Mouse (Mus musculus) retina, embryonic 14.5 days (tissue): Measurements from ENCODE around the gene Aim2.
A peak's percentile ranks its signal among the peaks of the same experiment; 100 is the strongest.
"Not testable (repeated sequence)": the region's sequence is repeated elsewhere in the genome, so short reads cannot be mapped to it uniquely, and the experiment has no call there.

Experiments
- DNase-seq: peaks from one replicate; pipeline ENCODE4 v3.0.0-alpha.2; 2015; ENCODE audit warnings: low spot score

Gene Aim2

DNA sequence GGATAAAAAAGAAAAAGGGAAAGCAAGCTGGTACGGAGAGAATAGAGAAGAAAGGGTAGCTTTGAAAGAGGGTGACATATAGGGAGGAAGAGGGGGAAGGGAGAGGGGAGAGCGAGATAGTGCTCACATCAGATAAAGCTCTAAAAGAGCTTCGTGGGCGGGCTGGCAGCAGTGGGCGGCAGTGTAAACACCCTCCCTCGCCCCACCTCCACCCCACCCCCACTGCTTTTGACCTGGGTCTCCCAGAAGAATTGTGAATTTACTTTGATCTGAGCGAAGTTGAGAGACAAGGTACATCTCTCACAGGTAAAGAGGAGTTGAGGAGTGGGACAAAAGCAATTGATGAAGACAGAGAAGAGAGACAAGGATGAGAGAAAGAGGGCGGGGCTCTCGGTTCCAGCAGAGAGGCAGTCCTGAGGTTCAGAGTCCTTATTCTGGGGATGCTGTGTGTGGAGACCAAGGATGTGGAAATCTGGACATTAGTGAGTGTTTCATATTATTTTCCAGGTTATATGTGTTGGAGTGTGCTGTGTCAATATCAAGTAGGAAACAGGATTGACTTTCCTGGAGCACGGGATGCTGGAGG is at the start of gene Aim2:
TSS of gene Aim2 (plus strand) at position 508 of the 586 bp plus-strand sequence.
- peak; percentile 28 for DNase-seq

DNA sequence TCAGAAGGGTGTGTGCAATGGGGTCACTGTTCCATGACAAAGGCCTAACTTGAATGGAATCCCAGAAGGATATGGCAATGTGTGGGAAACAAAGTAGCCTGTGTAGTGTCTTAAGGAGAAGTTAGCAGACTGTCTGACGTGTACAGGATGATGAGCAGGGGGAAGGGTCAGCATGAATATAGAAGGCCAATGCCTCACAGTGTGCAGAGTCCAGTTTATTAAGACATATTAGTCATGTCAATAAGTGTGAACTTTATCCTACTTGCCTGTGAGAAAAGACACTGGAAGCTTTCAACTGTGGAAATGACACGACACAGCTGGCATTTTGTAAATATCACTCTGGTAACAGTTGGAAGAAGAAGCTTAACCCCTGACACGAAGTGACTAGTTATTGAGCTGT is 47.9 kb upstream of the Aim2 start:
- DNase-seq = not testable (repeated sequence)

DNA sequence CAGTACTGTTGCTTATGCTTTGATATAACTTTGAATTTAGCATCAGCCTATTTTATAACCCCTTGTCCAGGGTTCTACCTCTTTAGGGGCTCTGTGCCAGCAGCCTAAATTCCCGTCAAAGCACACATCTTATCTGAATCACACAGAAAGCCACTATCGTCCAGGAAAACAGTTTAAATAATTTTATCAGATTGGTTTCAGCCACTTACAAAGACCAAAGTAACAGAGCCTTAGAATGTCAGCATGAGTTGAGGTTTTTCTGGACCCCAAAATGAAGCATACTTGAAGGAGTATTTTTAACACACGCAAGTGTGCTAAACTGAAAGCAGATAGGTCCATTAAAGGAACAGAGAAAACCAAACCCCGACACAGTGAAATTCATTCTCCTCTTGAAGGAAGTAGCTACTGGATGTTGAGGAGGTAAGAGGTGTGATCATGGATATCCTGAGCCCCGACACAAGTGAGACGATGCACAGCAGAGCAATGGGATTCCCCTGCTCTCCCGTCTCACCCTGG is 37.1 kb upstream of the Aim2 start:
- not testable (repeated sequence) for DNase-seq

DNA sequence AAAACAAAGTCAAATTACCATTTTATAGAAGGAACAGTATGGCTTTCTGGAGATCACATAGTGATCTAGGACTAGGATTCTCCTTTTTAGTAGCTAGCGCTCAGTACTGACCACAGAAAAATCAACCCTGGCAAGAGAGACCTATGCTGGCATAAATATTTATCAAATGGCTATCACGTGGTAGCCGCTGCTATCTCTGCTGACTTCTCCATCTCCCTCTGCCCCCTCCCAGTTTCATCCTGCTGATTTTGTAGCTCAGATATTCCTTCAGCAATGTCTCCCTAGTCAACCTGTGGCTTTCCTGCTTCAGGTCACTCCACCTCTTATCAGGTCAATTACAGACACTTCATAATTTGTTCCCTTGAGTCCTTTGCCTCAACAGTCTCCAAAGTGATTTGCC is 35.0 kb upstream of the Aim2 start:
- no peak for DNase-seq

DNA sequence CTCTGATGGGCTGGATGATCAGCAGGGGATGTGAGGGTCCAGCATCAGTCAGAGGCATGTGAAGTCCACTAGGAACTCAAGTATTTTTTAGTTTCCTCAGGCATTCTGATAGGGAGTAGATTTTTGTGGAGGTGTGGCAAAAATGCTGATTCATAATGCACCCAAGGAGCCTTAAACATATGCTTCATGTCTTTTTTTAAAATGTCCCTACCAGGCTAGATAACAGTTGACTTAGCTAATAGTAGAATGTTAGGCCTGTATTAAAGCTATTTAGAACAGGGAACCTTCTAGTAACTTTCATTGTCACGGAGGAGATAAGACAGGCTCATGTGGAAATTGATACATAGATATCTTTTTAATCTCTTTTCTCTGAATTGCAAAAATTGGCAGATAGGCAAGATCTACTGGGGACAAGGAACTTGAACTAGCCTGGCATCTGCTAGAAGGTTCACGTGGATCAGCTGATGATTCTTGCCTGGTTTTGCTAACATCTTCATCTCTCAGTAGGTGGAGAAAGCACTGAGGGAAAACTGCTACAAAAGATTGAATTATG is 32.7 kb upstream of the Aim2 start:
- no peak for DNase-seq

DNA sequence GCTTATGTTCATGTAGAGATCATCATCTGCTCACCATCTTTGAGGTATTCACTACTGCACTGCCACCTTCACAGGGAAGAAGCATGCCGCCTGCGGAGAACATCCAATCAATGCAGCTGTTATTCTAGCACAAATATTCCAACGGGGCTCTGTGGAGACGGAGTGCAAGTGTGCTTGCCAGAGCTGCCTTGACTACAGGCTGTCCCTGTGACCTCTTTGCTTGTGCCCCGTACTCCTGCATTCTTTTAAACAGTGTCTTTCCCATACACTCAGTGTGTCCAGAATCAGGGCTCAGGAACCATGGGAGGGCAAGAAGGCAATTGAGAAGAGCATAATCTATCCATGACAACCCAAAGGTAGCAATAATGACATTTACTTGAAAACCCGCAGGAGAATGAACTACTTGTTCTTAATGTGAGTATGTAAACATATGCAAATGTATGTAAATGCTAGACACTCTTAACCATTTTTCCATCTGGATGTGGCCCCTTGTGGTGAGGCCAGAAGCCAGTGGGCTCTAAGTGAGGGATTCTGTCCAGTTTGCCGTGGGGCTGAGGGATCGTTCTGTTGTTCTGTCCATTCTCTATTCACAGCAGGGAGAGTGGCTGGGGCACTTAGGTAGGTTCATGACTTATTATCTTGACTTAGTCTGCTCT is 29.0 kb upstream of the Aim2 start:
- no peak for DNase-seq

DNA sequence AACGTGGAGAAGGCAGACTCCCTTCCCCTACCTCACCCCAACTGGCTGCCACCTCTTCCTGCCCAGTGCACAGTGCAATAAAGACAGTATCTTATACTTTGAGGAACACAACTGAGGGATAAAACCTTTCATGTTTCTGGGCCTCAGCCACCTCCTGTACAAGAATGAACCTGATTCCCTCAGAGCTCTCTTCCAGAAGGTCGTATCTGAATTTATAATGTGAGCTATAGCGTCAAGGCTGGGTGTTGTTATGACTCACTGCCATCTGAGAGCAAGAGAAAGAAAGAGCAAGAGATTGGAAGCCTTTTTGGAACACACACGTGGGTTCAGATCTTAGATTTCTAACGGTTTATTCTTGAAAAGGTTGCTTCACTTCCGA is 28.4 kb upstream of the Aim2 start:
- no peak for DNase-seq

DNA sequence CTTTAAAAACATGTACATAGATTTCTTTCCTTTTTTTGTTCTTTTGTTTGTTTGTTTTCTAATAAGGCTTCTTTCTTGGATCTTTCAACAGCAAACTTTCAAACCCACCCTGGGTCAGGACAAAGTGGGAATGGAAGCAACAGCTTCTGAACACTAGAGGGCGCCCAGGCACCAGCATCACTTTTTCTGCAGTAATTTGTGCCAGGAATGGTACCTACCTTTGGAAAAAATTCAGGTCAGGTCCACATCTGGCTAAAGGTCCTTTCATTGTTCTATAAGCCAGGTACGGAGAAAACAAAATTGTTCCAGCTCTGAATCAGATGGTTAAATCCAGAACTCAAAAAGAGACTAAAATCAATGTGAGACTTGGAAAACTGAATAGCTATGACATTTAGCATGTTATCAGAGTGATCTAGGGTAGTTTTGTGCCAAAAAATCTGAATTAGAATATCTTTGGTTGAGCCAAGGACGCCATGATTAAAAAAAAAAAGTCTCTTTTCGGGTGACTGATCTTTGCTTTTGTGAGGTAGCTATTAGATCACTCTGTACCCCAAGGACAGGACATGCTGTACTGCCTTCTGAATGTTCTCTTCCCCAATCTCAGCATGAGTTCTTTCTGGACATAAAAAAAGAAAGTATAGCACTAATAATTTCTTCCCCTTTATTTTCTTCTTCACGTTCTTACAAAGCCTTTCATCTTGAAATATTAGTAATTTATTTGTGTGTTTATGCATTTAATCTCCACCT is 26.7 kb upstream of the Aim2 start:
- peak; percentile 81 for DNase-seq

DNA sequence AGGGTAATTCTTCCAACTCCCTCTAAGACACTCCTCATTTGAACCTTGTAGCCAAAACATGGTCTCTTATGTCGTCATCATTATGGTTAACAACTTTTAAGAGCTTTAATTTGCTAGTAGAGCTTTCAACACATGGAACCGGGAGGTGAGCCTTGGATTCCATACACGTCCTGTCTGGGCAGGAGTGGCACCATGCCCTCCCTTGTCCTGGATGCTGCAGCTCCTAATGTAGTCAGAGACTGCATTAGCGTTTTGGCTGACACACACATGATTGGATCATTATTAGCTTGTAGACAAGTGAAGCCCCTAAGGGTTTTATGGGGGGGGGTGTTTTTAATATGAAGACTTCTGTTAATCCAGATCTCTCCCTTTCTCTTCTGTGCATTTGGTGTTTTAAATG is 25.7 kb upstream of the Aim2 start:
- DNase-seq = no peak

DNA sequence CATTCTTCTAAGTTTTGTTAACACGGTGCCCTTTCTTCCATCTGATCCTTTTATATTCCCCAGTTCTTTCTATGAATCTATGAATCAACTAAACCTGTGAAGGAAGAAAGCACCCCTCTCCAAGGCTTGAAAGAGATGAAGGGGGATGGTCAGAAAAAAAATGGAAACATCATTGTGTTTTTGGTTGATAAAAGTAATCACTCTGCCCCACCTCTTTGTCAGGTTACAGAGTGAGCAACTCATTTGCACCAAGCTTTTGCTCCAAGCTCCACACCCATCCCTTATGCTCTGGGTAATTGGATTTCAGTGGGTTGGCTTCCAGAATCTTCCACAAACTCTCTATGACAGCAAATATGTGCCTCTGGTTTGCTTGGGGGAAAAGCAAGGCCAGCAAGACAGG is 25.3 kb upstream of the Aim2 start:
- no peak for DNase-seq

DNA sequence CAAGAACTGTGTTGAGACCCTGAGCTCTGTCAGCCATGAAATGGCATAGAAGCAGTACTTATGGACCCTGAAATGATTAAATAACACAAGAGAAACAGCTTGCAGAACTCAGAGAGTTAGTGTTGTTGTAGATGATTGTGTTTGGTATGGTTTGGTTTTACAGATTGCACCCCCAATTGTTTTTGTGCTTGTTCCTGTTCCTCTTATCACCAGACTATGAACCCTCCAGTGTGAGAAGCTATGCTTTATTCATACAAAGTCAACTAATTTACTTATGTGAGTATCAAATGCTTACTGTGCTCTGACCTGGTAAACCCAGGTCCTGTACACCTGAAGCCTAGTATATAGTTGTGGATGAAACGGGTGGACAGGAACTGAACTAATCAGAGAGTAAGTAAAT is 24.1 kb upstream of the Aim2 start:
- DNase-seq = no peak

DNA sequence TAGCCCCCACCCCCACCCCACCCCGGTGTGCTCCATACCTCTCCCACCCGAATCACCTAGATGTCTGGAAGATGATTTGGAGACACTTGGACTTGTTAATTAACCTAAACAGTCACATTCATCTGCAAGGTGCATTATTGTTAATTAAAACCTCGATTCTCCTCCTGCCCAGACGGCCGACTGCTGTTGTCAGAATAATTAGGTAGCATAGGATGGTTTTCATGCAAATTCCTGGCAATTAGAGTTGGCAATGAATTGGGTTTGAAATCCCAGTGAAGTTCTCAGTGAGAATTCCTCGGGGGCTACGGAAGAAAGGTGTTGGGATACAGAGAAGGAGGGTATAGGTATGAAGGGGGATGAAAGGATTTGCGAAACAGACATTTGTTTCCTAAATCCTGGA is 22.2 kb upstream of the Aim2 start:
- DNase-seq = no peak

DNA sequence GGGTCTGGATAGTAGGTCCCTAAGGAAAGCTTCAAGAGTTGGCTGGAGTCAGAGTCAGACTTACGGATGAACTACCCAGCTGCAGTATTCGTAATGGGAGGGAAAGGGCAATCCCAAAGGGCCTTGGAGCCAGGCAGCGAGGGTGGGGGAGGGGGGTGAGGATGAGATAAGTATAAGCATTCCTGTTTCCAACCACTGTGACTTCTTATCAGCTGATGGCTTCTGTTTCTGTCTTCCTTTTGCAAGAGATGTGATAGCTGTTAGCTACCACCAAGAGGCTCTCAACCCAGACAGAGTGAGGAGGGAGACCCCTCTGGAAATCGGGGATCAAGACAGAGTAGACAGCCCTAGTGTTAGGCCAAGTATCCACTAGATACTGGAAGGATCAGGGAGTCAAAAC is 21.5 kb upstream of the Aim2 start:
- DNase-seq = no peak

DNA sequence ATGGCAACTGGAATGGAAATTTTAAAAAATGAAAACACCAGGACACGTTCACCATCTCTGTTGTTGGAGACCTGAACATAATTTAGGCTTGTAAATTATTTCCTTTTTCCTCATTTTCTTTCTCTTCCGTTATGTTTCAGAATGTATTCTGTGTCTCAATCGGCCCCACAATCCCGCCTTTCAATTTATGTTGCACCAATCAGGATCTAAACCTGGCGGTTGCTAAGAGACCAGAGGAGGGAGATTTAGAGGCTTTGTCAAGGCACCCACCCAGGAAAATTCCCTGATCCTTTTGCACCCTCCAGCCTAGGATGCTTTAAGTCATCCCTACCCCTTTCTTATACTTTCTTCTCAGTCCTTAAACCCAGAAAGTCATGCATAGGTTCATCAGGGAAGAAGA is 20.9 kb upstream of the Aim2 start:
- no peak for DNase-seq

DNA sequence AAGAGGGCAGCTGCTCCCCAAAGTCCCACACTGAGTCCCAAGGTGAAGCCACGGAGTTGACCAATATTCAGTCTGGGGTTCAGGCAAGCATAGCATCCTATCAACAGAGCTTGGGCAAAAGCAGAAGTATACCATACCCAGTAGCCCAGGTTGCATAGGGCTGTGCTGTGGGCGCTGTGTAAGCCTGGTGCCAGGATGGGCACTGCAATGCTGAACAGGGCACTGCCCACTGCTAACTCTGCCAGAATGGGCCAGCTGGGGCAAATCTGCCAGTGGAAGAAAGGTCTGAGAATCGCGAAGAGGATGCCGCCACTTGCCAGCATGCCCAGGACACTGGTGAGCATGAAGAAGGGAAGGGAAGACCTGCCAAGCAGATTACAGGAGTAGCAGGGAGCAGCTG is 18.3 kb upstream of the Aim2 start:
- DNase-seq = no peak

DNA sequence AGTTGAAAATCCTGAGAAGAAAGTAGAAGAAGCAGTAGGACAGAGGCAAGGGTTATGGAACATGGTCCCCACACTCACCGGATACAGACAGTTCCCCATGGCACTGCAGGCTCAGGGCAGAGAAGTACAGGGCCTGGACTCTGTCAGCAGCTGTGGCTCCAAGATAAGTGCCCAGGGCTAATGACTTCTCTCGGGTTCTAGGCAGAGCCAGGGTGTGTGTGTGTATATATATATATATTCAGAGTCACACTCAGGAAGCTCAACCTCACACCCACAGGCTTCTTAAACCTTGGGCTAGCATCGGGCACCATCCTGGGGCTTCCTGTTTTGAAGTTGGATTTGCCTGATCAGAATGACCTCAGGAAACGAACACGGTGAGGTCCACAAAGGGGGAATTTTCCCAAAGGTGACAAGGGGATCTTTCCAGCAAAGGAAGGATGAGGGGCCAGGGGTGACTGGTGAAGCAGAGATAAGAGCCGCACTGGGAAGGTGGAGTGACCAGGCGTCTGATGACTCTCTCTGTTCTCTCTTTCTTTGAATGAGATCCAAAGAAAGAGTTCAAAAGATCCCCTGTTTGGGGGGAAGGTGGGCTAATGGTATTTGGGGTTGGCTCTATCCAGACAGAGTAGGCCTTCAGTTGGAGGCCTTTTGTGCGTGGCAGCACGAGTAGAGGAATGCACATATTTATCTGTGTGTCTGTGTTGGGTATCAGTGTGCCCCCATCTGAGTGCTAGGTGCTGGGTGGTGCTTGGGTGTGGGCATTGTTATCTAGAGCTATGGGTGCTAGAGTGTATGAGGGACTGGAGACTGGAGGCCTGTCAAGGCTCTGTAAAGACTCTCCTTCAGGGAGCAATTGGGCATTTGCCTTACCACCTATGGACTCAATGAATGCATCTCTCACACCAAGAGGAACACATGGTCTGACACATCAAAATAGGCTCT is 17.1 kb upstream of the Aim2 start, which contains the start of gene Ackr1:
TSS of gene Ackr1 (minus strand) at position 439 of the 942 bp plus-strand sequence.
- no peak for DNase-seq

DNA sequence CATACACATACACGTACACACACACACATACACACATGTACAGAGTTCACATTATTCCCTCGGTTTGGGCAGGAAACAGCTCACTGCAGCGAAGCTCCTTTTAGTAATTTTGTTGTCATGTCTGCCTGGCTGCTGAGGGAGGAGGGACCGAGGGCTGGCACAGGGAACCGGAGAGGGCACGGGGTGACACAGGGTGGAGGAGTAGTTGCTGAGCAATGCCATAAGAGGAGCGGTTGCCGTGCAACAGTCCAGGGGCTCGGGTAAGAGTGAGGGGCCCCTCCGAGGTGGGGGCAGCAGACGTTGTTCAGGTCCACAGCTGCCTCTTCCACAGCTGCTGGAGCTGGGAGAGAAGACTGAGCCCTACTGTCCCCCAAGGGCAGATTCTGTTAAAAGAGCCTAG is 14.8 kb upstream of the Aim2 start:
- no peak for DNase-seq

DNA sequence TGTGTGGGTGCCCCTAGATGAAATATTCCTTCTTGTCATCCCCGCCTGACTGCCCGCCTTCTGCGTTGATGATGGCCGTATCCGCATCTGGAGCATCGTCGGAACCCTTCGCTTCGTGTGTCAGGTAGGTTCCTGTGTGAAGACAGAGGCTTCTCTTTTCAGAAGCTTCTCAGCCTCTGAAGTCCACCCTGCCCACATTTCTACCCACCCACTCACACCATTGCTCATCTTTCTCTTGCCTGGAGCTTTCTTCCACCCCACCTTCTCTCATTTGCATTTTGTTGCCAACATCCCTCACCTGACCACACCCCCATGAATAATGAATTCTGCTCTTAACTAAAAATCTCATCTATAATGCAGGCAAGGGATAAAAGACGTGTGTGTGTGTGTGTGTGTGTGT is 13.7 kb upstream of the Aim2 start:
- no peak for DNase-seq

DNA sequence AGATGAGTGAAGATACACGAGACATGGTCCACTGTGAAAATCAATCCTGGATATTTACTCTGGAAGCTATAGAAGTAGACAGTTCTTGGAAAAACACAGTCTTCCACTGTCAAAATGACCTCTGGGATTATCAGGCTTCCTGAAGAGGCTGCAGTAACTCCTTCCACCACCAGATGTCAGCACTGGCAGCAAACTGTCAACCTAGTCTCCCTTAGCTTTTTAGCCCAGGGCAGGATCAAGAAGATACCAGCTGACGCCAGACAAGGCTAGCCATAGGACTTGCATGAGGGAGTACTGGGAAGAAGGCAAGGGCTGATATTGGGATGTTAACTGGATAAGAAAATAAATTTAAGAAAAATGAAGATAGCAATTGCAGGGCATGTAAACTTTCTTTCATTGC is 11.1 kb upstream of the Aim2 start:
- peak; percentile 80 for DNase-seq

DNA sequence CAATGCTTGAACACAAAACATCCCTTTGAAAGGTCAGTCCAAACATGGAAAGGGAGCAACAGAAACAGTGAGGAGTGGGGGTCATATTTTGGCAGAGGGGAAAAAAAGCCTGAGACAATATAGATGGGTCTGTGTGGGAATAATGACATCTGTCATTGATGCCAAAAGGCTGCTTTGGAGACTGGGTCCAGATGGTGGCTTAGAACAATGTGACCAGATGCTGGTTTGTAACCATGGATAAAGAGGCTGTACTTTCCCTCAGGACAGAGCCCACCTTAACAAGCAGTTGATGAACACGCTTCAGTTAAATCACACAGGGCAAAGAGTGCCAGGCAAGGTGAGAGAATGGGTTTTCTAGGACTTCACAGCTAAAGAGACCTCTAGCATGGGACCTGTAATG is 8.3 kb upstream of the Aim2 start:
- peak; percentile 12 for DNase-seq

DNA sequence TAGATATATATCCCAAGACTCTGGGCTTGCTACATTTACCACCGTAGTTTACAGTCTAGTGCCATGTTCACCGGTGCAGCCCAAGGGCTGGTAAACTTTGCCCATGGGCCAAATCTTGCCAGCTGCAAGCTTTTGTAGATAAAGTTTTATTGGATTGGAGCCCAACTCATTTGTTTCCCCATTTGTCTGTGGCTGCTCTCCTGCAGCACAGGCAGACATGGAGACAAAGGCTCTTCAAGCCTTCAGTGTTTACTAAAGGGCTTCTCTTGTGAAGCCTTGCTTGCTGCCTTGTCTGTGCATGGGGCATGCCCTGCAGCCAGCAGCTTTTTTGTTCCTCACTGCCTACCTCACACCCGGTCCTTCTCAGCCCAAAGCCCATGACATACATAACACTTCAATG is 6.7 kb upstream of the Aim2 start:
- DNase-seq = no peak

DNA sequence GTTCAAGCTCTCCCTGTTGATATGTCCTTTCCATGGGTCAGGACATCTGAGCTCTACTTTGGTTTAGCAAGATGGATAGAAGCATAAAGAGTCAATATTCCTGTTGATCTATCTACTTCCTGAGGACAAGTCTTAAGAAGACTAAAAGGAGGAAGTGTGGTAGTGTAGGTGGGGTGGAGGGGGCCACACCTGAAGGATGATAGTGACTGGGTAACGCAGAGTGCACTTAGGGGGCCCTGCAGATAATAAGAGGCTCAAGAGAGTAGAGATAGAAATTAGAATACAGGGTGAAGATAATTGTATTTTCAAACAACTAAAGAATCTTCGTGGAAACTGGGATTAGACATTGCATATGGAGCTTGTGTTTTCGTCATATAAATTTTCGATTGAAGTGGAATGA is 5.6 kb upstream of the Aim2 start:
- DNase-seq = no peak
